Mouse (Mus musculus) limb, embryonic 11.5 days (tissue): ENCODE data around the gene Scai. TPM values are rescaled to one million over a fixed set of nuclear protein-coding genes. Genes with fewer than 3 reads are reported as not detected.

ENCODE experiments used
- ATAC-seq: fragments of 200-750 bp; cut with Nextera tagmentation; 2 replicates; pipeline ENCODE4 v1.8.0; 2017; ENCODE audit warnings: low read depth; ENCODE audit not compliant: insufficient number of reproducible peaks, low FRiP score, low TSS enrichment
- DNase-seq: peaks from one replicate; pipeline ENCODE4 v3.0.0-alpha.2; 2015; ENCODE audit warnings: low spot score
- H3K27ac ChIP-seq: fragments of 300-500 bp; sonication (generic); replicated peaks from 2 replicates; pipeline ENCODE4 v1.5.1; 2014; ENCODE audit warnings: low read depth, mild to moderate bottlenecking, low read length
- H3K27me3 ChIP-seq: fragments of 300-500 bp; sonication (generic); 2 replicates; pipeline ENCODE4 v1.6.1; 2014; ENCODE audit warnings: mild to moderate bottlenecking, low read length, mixed read lengths; ENCODE audit not compliant: control insufficient read depth, insufficient read depth
- H3K36me3 ChIP-seq: fragments of 300-500 bp; sonication (generic); 2 replicates; pipeline ENCODE4 v1.6.1; 2014; ENCODE audit warnings: mild to moderate bottlenecking, low read length, moderate library complexity, mixed read lengths; ENCODE audit not compliant: control insufficient read depth, insufficient read depth
- H3K4me1 ChIP-seq: fragments of 300-500 bp; sonication (generic); 2 replicates; pipeline ENCODE4 v1.6.1; 2014; ENCODE audit warnings: low read length, mixed read lengths; ENCODE audit not compliant: control insufficient read depth, insufficient read depth
- H3K4me2 ChIP-seq: fragments of 300-500 bp; sonication (generic); 2 replicates; pipeline ENCODE4 v1.6.1; 2014; ENCODE audit warnings: low read depth, mild to moderate bottlenecking, moderate library complexity; ENCODE audit not compliant: severe bottlenecking
- H3K4me3 ChIP-seq: fragments of 300-500 bp; sonication (generic); 2 replicates; pipeline ENCODE4 v1.5.1; 2014; ENCODE audit warnings: low read depth, low read length
- H3K9ac ChIP-seq: fragments of 300-500 bp; sonication (generic); 2 replicates; pipeline ENCODE4 v1.6.1; 2014; ENCODE audit warnings: mild to moderate bottlenecking, low read length
- H3K9me3 ChIP-seq: fragments of 300-500 bp; sonication (generic); 2 replicates; pipeline ENCODE4 v1.6.1; 2016; ENCODE audit warnings: low read length; ENCODE audit not compliant: control insufficient read depth
- WGBS: fragments of 180-500 bp; shearing (Covaris S2); extraction: QIAGEN DNeasy Blood & Tissue Kit; methylation state at CpG from one replicate; pipeline ENCODE4 v1.1.7; 2014; 5-methylcytosine and 5-hydroxymethylcytosine counted together
- polyA plus RNA-seq: library from polyadenylated mRNA; unstranded; fragments of >200 nt; fragmentation: Nextera tagmentation; extraction: Ambion mirVana; gene quantifications from 2 replicates; pipeline ENCODE4 v1.2.1, GENCODE M21; 2014

The Scai gene
- polyA plus RNA-seq, 1 experiment from 2014 or later: 11.4 TPM

DNA sequence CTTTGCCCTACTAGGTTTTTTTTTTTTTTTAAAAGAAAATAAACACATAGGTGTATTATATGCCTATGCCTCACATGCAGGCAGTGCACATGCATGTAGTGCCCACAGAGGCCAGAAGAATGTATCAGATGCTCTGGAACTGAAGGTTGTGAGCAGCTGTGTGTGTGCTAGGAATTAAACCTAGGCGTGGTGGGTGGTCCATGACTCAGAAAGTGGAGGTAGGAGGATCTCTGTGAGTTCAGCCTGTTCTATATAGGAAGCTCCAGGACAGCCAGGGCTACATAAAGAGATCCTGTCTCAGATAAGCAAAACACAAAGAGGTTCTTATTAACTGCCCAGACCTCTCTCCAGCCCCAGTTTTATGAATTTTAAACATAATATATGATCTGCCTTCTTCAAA lies 121.4 kb downstream of the Scai start:
- no peaks in the 10 kb centered on the region for H3K9me3 ChIP-seq
- H3K27me3 ChIP-seq: no peaks in the 10 kb centered on the region
- WGBS: 50% methylated on average over 1 of the region's 1 CpGs
- no peak overlapping the region for H3K27ac ChIP-seq
- H3K4me2 ChIP-seq: no peak overlapping the region
- H3K4me1 ChIP-seq: peaks cover 2% of the 10 kb centered on the region; the same call in 1 of the 2 replicates
- H3K36me3 ChIP-seq: no peaks in the 10 kb centered on the region
- DNase-seq (no peak), ATAC-seq (no peak)
- H3K4me3 ChIP-seq: no peak overlapping the region
- no peak overlapping the region for H3K9ac ChIP-seq

- Histone ChIP-seq H3K9ac (peak within 1 kb of the TSS; percentile 90), H3K9me3 (no peaks in the 10 kb centered on the region), H3K36me3 (peaks cover 2% of the 10 kb centered on the region; the same call in 1 of the 2 replicates), H3K27me3 (no peaks in the 10 kb centered on the region), H3K27ac (peak within 1 kb of the TSS; percentile 84), H3K4me2 (peak within 1 kb of the TSS; percentile 60), H3K4me3 (peak within 1 kb of the TSS; percentile 83), H3K4me1 (peaks cover 2% of the 10 kb centered on the region; the same call in 1 of the 2 replicates)
- ATAC-seq (peak; percentile 97), DNase-seq (peak; percentile 91)
- WGBS: under 1% methylated on average over 50 of the region's 50 CpGs
These were observed 125.0 kb downstream of the Scai start, which contains the start of gene Golga1 for GRCm38 (mm10) chr2:39065400-39065987. Gene Golga1 (minus strand): TSS chr2:39065541.

- Histone ChIP-seq H3K4me1 (peaks cover 2% of the 10 kb centered on the region; the same call in 1 of the 2 replicates), H3K4me3 (peak overlapping the region; percentile 83), H3K9ac (peak overlapping the region; percentile 90), H3K36me3 (peaks cover 2% of the 10 kb centered on the region; the same call in 1 of the 2 replicates), H3K4me2 (peak overlapping the region; percentile 60), H3K27ac (peak overlapping the region; percentile 56; the same call in 1 of the 2 replicates), H3K27me3 (no peaks in the 10 kb centered on the region), H3K9me3 (no peaks in the 10 kb centered on the region)
- no peak for DNase-seq
- 5% methylated on average over 25 of the region's 25 CpGs for WGBS
- ATAC-seq: peak; percentile 2; the same call in 1 of the 2 replicates
These were observed 125.7 kb downstream of the Scai start for GRCm38 (mm10) chr2:39064687-39065399.

DNA sequence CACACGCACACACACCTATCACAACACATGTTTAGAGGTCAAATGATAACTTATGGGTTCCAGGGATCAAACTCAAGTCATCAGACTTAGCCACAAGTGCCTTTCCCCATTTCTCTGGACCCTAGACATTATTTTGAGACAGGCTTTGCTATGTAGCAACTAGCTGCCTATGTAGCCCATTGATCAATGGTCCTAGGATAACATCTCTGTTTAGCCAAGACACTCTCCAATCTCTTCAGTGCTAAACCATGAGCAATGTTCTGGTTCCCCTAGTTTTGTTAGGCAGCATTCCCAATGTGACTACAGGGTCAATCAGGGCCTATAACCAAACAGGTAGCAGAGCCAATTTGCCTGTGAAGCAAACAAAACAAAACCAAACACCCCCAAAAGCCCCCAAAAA lies 142.0 kb downstream of the Scai start:
- Histone ChIP-seq H3K27me3 (no peaks in the 10 kb centered on the region), H3K4me1 (no peaks in the 10 kb centered on the region), H3K9ac (no peak overlapping the region), H3K4me2 (no peak overlapping the region), H3K4me3 (no peak overlapping the region), H3K27ac (no peak overlapping the region), H3K36me3 (peaks cover 12% of the 10 kb centered on the region; the same call in 1 of the 2 replicates), H3K9me3 (no peaks in the 10 kb centered on the region)
- DNase-seq: no peak
- ATAC-seq: no peak
- 87% methylated on average over 1 of the region's 1 CpGs for WGBS

DNA sequence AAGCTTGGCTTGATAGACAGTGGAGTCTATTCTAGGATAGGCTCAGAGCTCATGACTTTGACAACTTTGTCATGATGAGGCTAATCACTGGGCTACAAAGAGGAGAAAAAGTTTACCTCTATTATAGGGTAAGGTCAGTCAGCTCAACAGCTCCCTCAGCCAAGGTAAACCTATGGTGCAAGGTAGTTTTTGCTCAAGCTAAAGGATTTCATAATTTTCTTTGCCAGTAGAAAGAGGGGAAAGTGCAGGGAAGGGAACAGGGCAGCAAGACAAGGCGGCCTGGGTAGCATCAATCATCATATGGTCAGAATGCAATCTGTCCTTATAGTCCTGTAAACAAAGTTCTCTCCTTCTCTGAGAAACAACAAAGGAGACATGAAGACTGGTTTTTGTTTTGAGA lies 150.3 kb downstream of the Scai start:
- Histone ChIP-seq H3K9me3 (no peaks in the 10 kb centered on the region), H3K27me3 (no peaks in the 10 kb centered on the region), H3K4me2 (no peak overlapping the region), H3K9ac (no peak overlapping the region), H3K27ac (no peak overlapping the region), H3K4me3 (no peak overlapping the region), H3K4me1 (no peaks in the 10 kb centered on the region), H3K36me3 (peaks cover 3% of the 10 kb centered on the region; the same call in 1 of the 2 replicates)
- DNase-seq: no peak
- ATAC-seq: no peak
- WGBS: 89% methylated on average over 1 of the region's 1 CpGs

DNA sequence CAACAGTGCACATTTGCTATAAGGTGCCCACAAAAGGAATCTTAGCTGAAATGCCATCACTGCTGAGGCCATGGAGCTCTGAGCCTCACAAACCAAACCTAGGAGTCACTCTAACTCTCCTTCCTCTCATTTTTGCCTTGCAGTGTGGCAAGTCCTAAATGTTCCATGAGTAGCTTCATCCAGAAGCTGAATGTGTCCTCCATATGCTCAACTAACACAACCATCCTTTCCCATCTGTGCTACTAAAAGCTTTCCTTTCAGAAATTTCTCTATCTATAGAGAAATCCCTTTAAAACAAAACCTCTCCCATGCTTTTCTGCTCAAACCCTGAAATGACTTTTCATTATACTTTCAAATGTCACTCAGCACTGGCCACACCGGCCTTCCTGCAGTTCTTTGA lies 158.9 kb downstream of the Scai start:
- 94% methylated on average over 1 of the region's 1 CpGs for WGBS
- H3K36me3 ChIP-seq: peaks cover 26% of the 10 kb centered on the region
- no peaks in the 10 kb centered on the region for H3K9me3 ChIP-seq
- no peak overlapping the region for H3K4me2 ChIP-seq
- no peak overlapping the region for H3K4me3 ChIP-seq
- DNase-seq (no peak), ATAC-seq (no peak)
- no peaks in the 10 kb centered on the region for H3K27me3 ChIP-seq
- H3K4me1 ChIP-seq: no peaks in the 10 kb centered on the region
- H3K9ac ChIP-seq: no peak overlapping the region
- no peak overlapping the region for H3K27ac ChIP-seq

- Histone ChIP-seq H3K9me3 (no peaks in the 10 kb centered on the region), H3K4me2 (no peak overlapping the region), H3K4me1 (no peaks in the 10 kb centered on the region), H3K27me3 (no peaks in the 10 kb centered on the region), H3K36me3 (peaks cover 33% of the 10 kb centered on the region), H3K9ac (no peak overlapping the region), H3K27ac (no peak overlapping the region), H3K4me3 (no peak overlapping the region)
- DNase-seq: no peak
- 76% methylated on average over 1 of the region's 1 CpGs for WGBS
- no peak for ATAC-seq
These were observed 170.5 kb downstream of the Scai start for GRCm38 (mm10) chr2:39020004-39020403.

DNA sequence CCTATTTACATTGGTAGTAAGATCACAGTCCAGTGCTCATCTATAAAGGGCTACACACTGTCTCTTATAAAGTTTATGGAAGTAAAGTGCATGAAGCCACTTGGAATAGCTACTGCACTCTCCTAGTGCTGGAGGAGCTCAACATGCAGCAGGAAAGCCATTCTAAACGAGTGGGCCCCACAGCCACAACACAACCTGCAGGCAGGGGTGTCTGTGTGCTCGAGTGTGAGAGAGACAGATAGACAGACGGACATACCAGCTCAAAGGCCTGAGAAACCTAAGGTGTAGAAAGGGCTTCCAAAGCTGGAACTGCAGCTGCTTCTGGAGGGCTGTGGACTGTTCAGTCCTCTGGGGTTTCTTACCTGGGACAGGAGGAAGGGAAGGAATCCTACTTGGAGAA lies 174.0 kb downstream of the Scai start:
- Histone ChIP-seq H3K27me3 (no peaks in the 10 kb centered on the region), H3K27ac (no peak overlapping the region), H3K9me3 (no peaks in the 10 kb centered on the region), H3K36me3 (peaks cover 29% of the 10 kb centered on the region), H3K4me1 (no peaks in the 10 kb centered on the region), H3K4me2 (no peak overlapping the region), H3K9ac (no peak overlapping the region), H3K4me3 (no peak overlapping the region)
- ATAC-seq: no peak
- no peak for DNase-seq
- WGBS: 75% methylated on average over 3 of the region's 3 CpGs
